Mouse (Mus musculus): ENCODE data around the gene Hoxa4.
A peak's percentile ranks its signal among the peaks of the same experiment; 100 is the strongest.

DNA sequence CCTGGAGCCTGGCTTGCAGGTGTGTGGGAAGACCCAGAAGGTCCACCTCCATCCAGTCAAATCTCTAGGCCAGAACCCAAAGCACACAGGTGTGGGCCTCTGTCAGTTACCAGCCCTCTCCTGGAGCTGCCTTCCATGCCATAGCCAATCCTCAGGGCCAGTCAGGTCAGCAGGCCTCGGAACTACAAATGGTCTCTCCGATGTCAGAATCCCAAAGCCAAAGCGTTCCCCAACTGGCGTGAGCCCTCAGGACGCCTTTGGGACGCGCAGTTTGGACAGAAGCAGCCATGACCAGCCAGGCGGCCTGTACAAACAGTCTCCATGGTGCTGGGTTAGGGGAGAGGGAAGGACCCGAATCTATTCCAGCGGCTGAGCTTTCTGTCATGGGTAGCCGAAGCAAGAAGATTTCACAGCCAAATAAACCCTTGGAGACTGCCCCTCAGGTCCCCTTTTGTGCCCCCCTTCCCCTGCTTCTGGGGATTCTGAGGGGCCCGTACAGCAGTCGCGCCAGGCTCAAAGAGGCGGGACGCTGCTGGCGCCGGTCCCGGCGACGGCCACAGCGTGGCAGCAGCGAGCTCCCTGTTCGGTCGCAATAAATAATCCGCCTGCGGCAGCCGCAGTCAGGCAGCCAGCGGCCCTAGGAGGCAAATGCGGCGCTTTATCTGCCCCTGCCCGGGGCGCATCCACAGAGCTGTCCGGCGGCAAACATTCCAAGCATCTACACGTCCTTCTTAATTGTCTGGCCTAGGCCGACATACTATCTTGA, 19.8 kb upstream of the Hoxa4 start:
- peak; percentile 66 for TF ChIP-seq CTCF (IDR thresholded peaks at IDR 0.05; ENCODE audit: insufficient read depth, low read depth, low read length)
- TF ChIP-seq POLR2A (IDR thresholded peaks at IDR 0.05; ENCODE audit: insufficient read depth, low read depth, low read length), result no peak

Measured in olfactory bulb, adult 2 months (tissue).